Mouse (Mus musculus) hindbrain, embryonic 13.5 days (tissue): Measurements from ENCODE around the gene Osbpl7. TPM values are rescaled to one million over a fixed set of nuclear protein-coding genes. Genes with fewer than 3 reads are reported as not detected.

Experiments used
- ATAC-seq: fragments of 200-750 bp; cut with Nextera tagmentation; 2 replicates; pipeline ENCODE4 v1.8.0; 2017; ENCODE audit warnings: moderate TSS enrichment; ENCODE audit not compliant: low FRiP score
- H3K27ac ChIP-seq: fragments of 300-500 bp; sonication (generic); 2 replicates; pipeline ENCODE4 v1.5.1; 2015; ENCODE audit warnings: inconsistent platforms, mild to moderate bottlenecking, moderate library complexity
- H3K27me3 ChIP-seq: fragments of 300-500 bp; sonication (generic); 2 replicates; pipeline ENCODE4 v1.6.1; 2015; ENCODE audit warnings: mild to moderate bottlenecking, inconsistent platforms
- H3K36me3 ChIP-seq: fragments of 300-500 bp; sonication (generic); 2 replicates; pipeline ENCODE4 v1.6.1; 2015; ENCODE audit warnings: mild to moderate bottlenecking, inconsistent platforms
- H3K4me1 ChIP-seq: fragments of 300-500 bp; sonication (generic); replicated peaks from 2 replicates; pipeline ENCODE4 v1.6.1; 2015; ENCODE audit warnings: inconsistent platforms
- H3K4me2 ChIP-seq: fragments of 300-500 bp; sonication (generic); 2 replicates; pipeline ENCODE4 v1.6.1; 2015; ENCODE audit warnings: inconsistent platforms, mild to moderate bottlenecking, moderate library complexity
- H3K4me3 ChIP-seq: fragments of 300-500 bp; sonication (generic); 2 replicates; pipeline ENCODE4 v1.5.1; 2015; ENCODE audit warnings: mild to moderate bottlenecking, inconsistent platforms
- H3K9ac ChIP-seq: fragments of 300-500 bp; sonication (generic); 2 replicates; pipeline ENCODE4 v1.6.1; 2015; ENCODE audit warnings: mild to moderate bottlenecking, inconsistent platforms
- H3K9me3 ChIP-seq: fragments of 300-500 bp; sonication (generic); 2 replicates; pipeline ENCODE4 v1.6.1; 2016; ENCODE audit warnings: inconsistent platforms
- WGBS: fragments of 180-500 bp; shearing (Covaris S2); methylation state at CpG from one replicate; pipeline ENCODE4 v1.1.7; 2015; 5-methylcytosine and 5-hydroxymethylcytosine counted together
- polyA plus RNA-seq: library from polyadenylated mRNA; unstranded; fragments of >200 nt; fragmentation: Nextera tagmentation; extraction: Ambion mirVana; gene quantifications from 2 replicates; pipeline ENCODE4 v1.2.1, GENCODE M21; 2015

The Osbpl7 gene
- polyA plus RNA-seq, result 9.6 and 10.7 TPM in 2 replicates

- WGBS, result 6% methylated on average over 18 of the region's 18 CpGs
- Histone ChIP-seq H3K36me3 (peaks cover 54% of the 10 kb centered on the region), H3K4me3 (peak within 1 kb of the TSS; percentile 78), H3K9ac (peak within 1 kb of the TSS; percentile 91), H3K9me3 (no peaks in the 10 kb centered on the region), H3K4me1 (peaks cover 29% of the 10 kb centered on the region), H3K27ac (peak within 1 kb of the TSS; percentile 83), H3K27me3 (no peaks in the 10 kb centered on the region), H3K4me2 (peak within 1 kb of the TSS; percentile 98)
- peak; percentile 82 for ATAC-seq
Measured at GRCm38 (mm10) chr11:97050216-97050943, at the start of gene Osbpl7. Gene Osbpl7, plus strand, starts transcription at chr11:97050628.

- no peak overlapping the region for H3K27ac ChIP-seq
- no peak overlapping the region for H3K4me2 ChIP-seq
- WGBS, result 27% methylated on average over 5 of the region's 5 CpGs
- H3K4me1 ChIP-seq, result 0 out of 2 replicates have a peak, but pooled peaks cover 4% of the 10 kb centered on the region
- no peaks in the 10 kb centered on the region for H3K36me3 ChIP-seq
- peaks cover 59% of the 10 kb centered on the region for H3K27me3 ChIP-seq
- no peaks in the 10 kb centered on the region for H3K9me3 ChIP-seq
- no peak overlapping the region for H3K4me3 ChIP-seq
- ATAC-seq, result no peak
- no peak overlapping the region for H3K9ac ChIP-seq
Measured at GRCm38 (mm10) chr11:97003170-97003569, 47.3 kb upstream of the Osbpl7 start.

- Histone ChIP-seq H3K27ac (no peak overlapping the region), H3K27me3 (peaks cover 70% of the 10 kb centered on the region), H3K9me3 (no peaks in the 10 kb centered on the region), H3K36me3 (no peaks in the 10 kb centered on the region), H3K4me3 (no peak overlapping the region), H3K4me2 (no peak overlapping the region), H3K4me1 (0 out of 2 replicates have a peak, but pooled peaks cover 4% of the 10 kb centered on the region), H3K9ac (no peak overlapping the region)
- 80% methylated on average over 9 of the region's 9 CpGs for WGBS
- no peak for ATAC-seq
Measured at GRCm38 (mm10) chr11:97007093-97007794, 43.2 kb upstream of the Osbpl7 start.

GRCm38 (mm10) chr11:97009198-97009790 is 41.1 kb upstream of the Osbpl7 start:
- no peaks in the 10 kb centered on the region for H3K36me3 ChIP-seq
- no peak overlapping the region for H3K4me3 ChIP-seq
- H3K27ac ChIP-seq, result no peak overlapping the region
- H3K4me2 ChIP-seq, result no peak overlapping the region
- no peaks in the 10 kb centered on the region for H3K4me1 ChIP-seq
- H3K9me3 ChIP-seq, result no peaks in the 10 kb centered on the region
- 58% methylated on average over 8 of the region's 8 CpGs for WGBS
- no peak overlapping the region; the same call in 1 of the 2 replicates for H3K9ac ChIP-seq
- H3K27me3 ChIP-seq, result peaks cover 71% of the 10 kb centered on the region
- no peak for ATAC-seq

- Histone ChIP-seq H3K36me3 (no peaks in the 10 kb centered on the region), H3K9me3 (no peaks in the 10 kb centered on the region), H3K27me3 (peaks cover 89% of the 10 kb centered on the region), H3K4me1 (peaks cover under 1% of the 10 kb centered on the region; the same call in 1 of the 2 replicates), H3K27ac (no peak within 1 kb of the TSS), H3K4me3 (no peak within 1 kb of the TSS), H3K4me2 (no peak within 1 kb of the TSS), H3K9ac (no peak within 1 kb of the TSS)
- WGBS, result 42% methylated on average over 8 of the region's 8 CpGs
- no peak for ATAC-seq
Measured at GRCm38 (mm10) chr11:97013121-97013670, 37.2 kb upstream of the Osbpl7 start, which contains the start of gene Sp6. Gene Sp6, plus strand, starts transcription at chr11:97013394.

- peaks cover 95% of the 10 kb centered on the region for H3K27me3 ChIP-seq
- WGBS, result 1% methylated on average over 36 of the region's 36 CpGs
- peak overlapping the region; percentile 32 for H3K4me3 ChIP-seq
- H3K4me2 ChIP-seq, result peak overlapping the region; percentile 51
- no peaks in the 10 kb centered on the region for H3K36me3 ChIP-seq
- H3K9me3 ChIP-seq, result no peaks in the 10 kb centered on the region
- ATAC-seq, result no peak
- H3K9ac ChIP-seq, result peak overlapping the region; percentile 39; the same call in 1 of the 2 replicates
- H3K27ac ChIP-seq, result no peak overlapping the region
- peaks cover 25% of the 10 kb centered on the region for H3K4me1 ChIP-seq
Measured at GRCm38 (mm10) chr11:97017696-97018582, 32.5 kb upstream of the Osbpl7 start.

- Histone ChIP-seq H3K4me3 (peak overlapping the region; percentile 32), H3K27ac (no peak overlapping the region), H3K4me2 (peak overlapping the region; percentile 51), H3K36me3 (no peaks in the 10 kb centered on the region), H3K9ac (peak overlapping the region; percentile 39; the same call in 1 of the 2 replicates), H3K4me1 (peaks cover 25% of the 10 kb centered on the region), H3K27me3 (peaks cover 95% of the 10 kb centered on the region), H3K9me3 (no peaks in the 10 kb centered on the region)
- no peak for ATAC-seq
- under 1% methylated on average over 55 of the region's 68 CpGs for WGBS
Measured at GRCm38 (mm10) chr11:97018583-97019344, 31.7 kb upstream of the Osbpl7 start.

- Histone ChIP-seq H3K9me3 (no peaks in the 10 kb centered on the region), H3K4me3 (no peak overlapping the region), H3K9ac (no peak overlapping the region), H3K27ac (no peak overlapping the region), H3K36me3 (no peaks in the 10 kb centered on the region), H3K4me1 (peaks cover 25% of the 10 kb centered on the region), H3K4me2 (no peak overlapping the region; the same call in 1 of the 2 replicates), H3K27me3 (peaks cover 95% of the 10 kb centered on the region)
- ATAC-seq, result no peak
- 3% methylated on average over 13 of the region's 13 CpGs for WGBS
Measured at GRCm38 (mm10) chr11:97019345-97019708, 31.1 kb upstream of the Osbpl7 start.

GRCm38 (mm10) chr11:97021121-97021765 is 29.2 kb upstream of the Osbpl7 start:
- ATAC-seq, result no peak
- WGBS, result 1% methylated on average over 27 of the region's 27 CpGs
- peak overlapping the region; percentile 48 for H3K4me3 ChIP-seq

GRCm38 (mm10) chr11:97021873-97022484 is 28.4 kb upstream of the Osbpl7 start:
- Histone ChIP-seq H3K27me3 (peaks cover 86% of the 10 kb centered on the region), H3K4me3 (peak overlapping the region; percentile 48), H3K9ac (peak overlapping the region; percentile 65), H3K36me3 (no peaks in the 10 kb centered on the region), H3K27ac (no peak overlapping the region), H3K4me1 (peaks cover 34% of the 10 kb centered on the region), H3K9me3 (no peaks in the 10 kb centered on the region), H3K4me2 (peak overlapping the region; percentile 69)
- ATAC-seq, result peak; percentile 48
- under 1% methylated on average over 50 of the region's 50 CpGs for WGBS

More at GRCm38 (mm10) chr11:97021121-97021765, 29.2 kb upstream of the Osbpl7 start:
- Histone ChIP-seq H3K9me3 (no peaks in the 10 kb centered on the region), H3K36me3 (no peaks in the 10 kb centered on the region), H3K4me1 (peaks cover 33% of the 10 kb centered on the region), H3K27me3 (peaks cover 93% of the 10 kb centered on the region), H3K4me2 (peak overlapping the region; percentile 69), H3K27ac (no peak overlapping the region), H3K9ac (no peak overlapping the region; the same call in 1 of the 2 replicates)
